Mouse (Mus musculus) kidney, adult 9 months (tissue): ENCODE results near the gene Fam241a.
A peak's percentile ranks its signal among the peaks of the same experiment; 100 is the strongest.

Experiments used
- DNase-seq: peaks from one replicate; pipeline ENCODE4 v3.0.0; 2022

Gene Fam241a

GRCm38 (mm10) chr3:127895792-127896541 is at the start of gene Fam241a:
Gene Fam241a, minus strand, starts transcription at chr3:127896324.
- peak; percentile 90 for DNase-seq

GRCm38 (mm10) chr3:127932453-127932852 is 36.3 kb upstream of the Fam241a start:
- no peak for DNase-seq

- DNase-seq = no peak
Observed at GRCm38 (mm10) chr3:127930326-127931012, 34.3 kb upstream of the Fam241a start.

GRCm38 (mm10) chr3:127929921-127930320 is 33.8 kb upstream of the Fam241a start:
- DNase-seq = peak; percentile 9

GRCm38 (mm10) chr3:127926635-127927183 is 30.6 kb upstream of the Fam241a start:
- no peak for DNase-seq

DNA sequence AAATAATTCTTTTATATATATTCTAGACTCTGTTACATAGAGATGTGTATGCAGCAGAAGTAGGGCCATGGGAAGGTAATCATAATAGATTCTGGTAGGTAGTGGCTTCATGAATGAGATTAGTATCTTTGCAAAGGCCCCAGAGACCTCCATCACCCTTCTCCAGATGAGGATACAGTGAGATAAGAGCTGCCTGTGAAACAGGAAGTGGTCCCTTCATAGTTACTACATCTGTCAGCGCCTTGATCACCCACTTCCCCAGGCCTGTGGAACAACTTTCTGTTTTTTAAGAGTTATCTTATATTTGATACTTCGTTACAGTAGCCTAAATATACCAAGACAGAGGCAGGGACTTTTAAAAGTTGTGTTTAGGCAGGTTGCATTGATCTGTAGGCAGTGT is 28.3 kb upstream of the Fam241a start:
- no peak for DNase-seq

GRCm38 (mm10) chr3:127923183-127923582 is 27.1 kb upstream of the Fam241a start:
- DNase-seq = no peak

DNA sequence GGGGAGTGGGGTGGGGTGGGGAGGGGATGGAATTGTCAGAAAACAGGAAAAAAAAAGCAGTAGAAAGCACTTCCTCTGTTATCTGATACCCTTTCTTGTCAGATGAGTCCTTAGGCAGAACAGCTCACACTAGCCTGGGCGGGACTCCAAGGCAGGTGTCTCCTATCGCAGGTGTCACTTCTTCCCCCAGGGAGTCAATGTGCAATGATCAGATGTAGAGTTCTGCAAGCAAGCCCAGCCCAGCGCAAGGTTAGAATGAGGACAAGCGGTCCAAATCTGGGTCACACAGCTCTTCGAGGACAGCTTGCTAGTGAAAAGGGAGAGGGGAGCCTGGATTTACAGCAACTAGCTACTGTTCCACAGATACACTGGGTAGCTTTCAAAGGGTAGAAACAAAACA is 26.0 kb upstream of the Fam241a start:
- DNase-seq = no peak

DNA sequence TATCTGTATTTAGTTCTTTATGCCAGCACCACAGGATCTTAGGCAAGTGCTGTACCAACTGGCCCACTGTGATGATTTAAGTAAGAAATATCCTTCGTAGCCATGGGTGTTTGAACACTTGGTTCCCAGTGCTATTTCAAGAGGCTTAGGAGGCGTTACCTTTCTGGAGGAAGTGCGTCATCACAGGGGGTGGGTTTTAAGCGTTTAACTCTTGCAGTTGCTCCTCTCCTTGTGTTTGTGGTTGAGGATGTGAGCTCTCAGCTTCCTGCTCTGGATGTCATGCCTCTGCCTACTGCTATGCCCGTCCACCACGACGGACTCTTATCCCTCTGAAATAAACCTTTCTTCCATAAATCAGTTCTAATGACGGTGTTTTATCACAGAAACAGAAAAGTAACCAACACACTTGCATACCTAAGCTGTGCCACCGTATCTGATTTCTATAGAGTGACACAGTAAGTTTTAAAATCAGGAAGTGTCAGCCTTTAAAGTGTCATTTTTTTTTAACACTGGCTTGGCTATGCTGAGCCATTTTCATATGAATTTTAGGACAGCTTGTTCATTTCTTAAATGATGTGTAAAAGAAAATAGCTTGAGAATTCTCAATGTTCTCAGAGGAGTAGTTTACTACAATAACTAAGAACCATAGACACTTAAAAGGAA is 22.0 kb upstream of the Fam241a start:
- no peak for DNase-seq

DNA sequence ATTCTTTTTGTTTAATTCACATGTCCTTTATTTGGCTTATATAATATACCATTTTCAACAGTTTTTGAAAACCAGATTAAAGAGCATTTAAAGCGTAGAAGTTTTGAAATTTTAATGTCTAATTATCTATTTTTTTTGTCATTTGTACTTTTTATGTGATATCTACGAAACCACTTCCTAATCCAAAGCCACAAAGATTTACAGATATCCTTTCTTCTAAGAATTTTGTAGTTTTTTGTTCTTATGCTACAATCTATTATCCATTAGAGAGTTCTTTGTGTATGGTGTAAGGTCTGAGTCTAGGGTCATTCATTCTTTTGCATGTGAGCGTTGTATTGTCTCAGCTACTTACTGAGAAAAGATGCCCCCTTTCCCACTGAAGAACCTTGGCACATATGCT is 21.4 kb upstream of the Fam241a start:
- no peak for DNase-seq

GRCm38 (mm10) chr3:127915656-127916334 is 19.7 kb upstream of the Fam241a start:
- DNase-seq = no peak

DNA sequence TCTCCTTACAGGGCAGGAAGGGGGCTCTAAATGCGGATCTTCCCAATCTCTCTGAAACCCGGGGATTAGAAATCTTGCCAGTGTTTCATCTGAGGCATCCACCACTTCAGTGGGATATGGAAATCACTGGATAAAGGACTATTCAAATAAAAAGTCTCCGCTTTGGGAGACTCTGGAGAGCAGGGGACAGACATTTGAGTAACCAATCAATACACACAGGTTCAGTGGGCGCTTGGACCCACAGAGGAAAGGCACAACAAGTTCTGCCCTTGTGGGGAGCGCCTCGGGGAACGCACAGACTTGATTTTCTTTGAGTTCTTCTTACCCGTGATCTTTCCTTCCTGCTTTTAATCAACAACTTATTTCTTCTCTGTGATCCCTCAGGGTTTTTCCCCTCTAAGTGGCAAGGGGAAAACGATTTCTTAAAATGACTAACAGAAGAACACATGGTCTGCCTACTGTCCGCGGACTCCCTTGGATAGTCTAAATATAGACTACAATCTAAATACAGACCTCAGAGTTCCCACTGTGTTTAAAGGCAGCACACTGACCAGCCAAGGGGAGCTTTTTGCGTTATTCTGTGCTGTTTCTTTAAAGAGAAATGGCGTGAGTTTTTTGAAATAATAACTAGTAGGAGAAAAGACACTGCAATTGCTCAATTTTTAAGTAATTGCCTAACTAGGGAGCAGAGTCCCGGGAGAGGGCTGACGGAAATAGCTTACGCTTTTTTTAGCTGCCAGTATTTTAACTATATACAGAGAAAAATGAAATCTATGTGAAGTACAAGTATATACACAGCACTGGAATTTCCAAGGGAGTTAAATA is 18.0 kb upstream of the Fam241a start:
- no peak for DNase-seq

- no peak for DNase-seq
Observed at GRCm38 (mm10) chr3:127909941-127910340, 13.8 kb upstream of the Fam241a start.

DNA sequence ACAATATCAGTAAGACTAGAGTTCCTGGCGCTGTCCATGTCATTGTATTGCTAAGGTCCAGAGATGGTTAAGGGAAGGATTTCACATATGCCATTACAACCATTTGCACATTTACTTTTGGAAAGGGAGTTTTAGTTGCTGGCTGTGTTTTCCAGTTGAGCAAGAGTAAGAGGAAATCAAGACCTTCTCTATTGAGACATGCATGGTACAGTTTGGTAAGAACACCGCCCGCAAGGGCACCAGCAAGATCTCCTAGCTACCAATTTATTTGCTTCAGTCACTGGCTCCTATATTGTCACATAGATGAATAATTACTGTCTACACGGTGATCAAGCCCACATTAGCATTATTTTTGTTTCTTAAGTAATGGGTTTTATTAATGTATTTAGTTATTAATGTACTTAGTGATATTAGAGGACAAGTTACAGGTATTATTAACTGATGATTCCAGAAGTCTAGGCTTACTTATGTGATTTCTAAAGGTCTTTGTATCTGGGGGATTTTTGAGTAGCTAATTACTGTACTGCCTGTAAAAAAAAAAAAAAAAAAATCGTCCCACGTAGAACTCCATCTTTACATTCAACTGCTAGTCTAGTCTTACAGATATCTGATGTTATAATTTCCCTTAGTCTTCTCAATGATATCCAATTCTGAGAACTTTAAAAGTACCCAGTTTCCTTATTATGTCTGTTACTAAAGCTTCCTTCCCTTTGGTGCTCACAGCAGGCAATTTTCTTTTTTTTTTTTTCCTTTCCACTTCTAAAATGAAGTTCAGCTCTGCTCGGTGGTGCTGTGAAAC is 944 bp downstream of the Fam241a start:
- DNase-seq = peak; percentile 8

DNA sequence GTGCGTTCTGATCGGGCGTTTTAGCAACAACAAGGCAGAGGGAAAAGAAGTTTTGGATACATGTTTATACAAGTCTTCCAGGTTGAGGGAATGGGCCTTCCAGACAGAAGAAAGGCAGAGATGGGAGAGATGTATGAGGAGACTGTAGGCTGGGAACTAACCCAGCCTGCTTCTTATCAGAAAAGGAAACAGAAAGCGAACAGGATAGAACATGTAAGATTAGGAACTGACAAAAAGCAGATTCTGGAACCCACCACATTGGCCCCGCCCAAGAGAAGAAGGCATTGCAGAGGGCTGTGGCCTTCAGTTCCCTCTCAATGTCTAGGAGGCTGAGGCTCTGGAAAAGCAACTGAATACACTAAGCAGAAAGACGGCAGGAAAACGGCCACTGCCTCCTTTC is 2.2 kb downstream of the Fam241a start:
- no peak for DNase-seq

- DNase-seq = no peak
Observed at GRCm38 (mm10) chr3:127891906-127892305, 4.2 kb downstream of the Fam241a start.

- no peak for DNase-seq
Observed at GRCm38 (mm10) chr3:127890008-127890407, 6.1 kb downstream of the Fam241a start.

DNA sequence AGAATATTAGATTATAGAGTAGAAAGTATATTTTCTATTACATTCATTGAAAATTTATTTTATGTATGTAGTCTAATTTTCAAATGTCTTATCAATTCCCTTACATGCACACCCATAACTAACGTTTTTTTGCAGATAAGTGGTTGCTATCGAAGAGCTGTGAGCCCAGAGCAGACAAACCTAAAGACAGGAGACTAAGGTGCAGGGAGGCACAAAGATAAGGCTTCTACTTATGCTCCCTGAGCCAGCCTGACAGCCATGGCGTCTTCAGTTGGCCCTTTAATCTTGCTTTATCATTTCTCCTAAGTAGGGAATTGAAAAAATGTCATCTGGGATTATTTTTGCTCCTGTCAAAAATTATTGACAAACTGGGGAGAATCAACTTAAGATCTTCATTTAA is 6.6 kb downstream of the Fam241a start:
- DNase-seq = no peak

DNA sequence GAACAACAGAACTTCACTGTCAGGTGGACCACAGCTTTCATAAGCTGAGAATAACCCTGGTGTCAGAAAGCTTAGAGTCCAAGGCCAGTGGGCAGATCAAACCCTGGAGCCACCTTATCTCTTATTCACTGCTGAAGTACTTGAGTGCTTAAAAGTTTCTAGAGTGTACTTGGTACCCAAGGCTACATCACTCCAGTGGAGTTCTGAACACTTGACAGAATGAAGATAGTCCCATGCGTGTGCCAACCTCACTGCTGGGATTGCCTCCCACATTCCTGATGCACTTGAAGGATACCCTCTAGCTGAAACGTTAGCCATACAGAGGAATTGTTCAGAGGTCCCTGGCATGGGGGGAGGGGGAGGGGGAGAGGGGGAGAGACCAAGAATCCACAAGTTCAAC is 14.4 kb downstream of the Fam241a start:
- no peak for DNase-seq

DNA sequence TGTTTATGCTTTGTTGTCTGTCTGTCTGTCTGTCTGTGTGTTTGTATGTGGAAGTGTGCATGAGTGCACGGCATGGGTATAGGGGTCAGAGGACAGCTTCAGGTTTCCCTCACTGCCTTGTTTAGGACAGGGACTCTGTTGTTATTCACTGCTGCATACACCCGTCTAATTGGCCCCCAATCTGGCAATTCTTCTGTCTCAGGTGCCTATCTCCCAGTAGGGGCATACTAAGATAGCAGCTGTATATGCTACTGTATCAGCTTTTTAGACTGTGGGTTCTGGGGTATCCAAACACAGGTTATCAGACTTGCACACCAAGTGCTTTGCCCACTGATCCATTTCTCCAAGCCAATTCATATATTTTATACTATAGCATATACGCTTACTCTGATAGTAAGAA is 16.2 kb downstream of the Fam241a start:
- DNase-seq = no peak

DNA sequence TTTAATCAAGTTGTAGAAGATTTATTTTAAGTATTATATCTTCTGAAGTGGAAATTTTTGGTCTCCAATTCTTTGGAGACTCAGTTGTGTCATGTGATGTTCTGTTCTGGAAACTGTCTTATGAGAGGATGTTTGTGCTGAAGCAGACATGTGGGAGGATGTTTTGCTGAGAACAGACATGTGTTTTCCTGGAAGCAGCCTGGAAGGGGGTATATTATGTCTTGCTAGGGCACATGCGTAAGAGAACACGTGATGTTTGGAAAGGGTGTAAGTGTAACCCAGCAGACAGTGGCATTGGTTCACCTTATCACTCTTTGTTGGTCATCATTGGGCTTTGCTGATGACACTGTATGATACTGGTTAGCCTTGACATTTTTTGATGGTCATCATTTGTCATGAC is 20.6 kb downstream of the Fam241a start:
- DNase-seq = no peak
